Mouse (Mus musculus): ENCODE measurements around the gene Eya2. TPM values are rescaled to one million over a fixed set of nuclear protein-coding genes. Genes with fewer than 3 reads are reported as not detected.
"Not testable (repeated sequence)": the region's sequence is repeated elsewhere in the genome, so short reads cannot be mapped to it uniquely, and the experiment has no call there.

The Eya2 gene
- 2.2 and 3.8 TPM in 2 replicates for total RNA-seq (2021)
- long read RNA-seq, partial matches to known transcripts = 0 of 2 reads
- long read RNA-seq, other reads (novel, unspliced or antisense) = 1 of 2 reads

DNA sequence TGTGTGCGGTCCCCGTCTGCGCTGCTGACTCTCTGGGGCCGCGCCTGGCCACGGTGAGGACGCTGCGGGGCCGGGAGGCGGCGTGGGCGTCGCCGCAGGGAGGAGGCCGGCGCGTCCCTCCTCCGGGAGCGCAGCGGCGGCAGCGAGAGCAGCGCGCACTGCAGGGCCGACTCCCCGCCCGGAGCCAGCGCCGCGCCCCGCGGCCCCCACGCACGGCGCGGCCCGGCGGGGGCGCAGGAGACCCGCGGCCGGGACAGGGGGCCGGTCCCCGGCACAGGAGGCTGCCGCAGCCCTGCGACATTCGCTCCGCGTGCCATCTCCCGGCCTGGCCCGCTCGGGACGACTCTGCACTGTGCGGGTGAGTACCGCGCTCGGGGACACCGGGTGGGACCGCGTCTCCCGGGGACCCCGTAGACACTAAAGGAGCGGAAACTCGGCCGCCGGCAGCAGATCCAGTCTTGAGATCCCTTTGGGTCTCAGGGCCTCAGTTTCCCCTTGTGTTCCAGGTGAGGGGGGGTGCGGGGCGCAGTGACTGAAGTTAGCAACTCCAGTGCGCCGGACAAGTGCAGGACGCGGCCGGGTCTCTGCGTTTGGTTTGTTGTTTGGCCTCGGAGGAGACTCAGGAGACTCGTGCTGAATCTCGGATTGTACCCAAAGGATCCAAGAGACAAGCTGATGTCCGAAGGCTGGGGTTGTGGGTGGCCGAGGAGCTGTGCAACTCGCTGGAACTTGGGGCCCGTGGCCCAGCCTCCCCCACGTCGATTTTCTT is at the start of gene Eya2:
Gene Eya2, plus strand, starts transcription at position 126 of the 769 bp plus-strand sequence.
- peak; percentile 8 for DNase-seq

DNA sequence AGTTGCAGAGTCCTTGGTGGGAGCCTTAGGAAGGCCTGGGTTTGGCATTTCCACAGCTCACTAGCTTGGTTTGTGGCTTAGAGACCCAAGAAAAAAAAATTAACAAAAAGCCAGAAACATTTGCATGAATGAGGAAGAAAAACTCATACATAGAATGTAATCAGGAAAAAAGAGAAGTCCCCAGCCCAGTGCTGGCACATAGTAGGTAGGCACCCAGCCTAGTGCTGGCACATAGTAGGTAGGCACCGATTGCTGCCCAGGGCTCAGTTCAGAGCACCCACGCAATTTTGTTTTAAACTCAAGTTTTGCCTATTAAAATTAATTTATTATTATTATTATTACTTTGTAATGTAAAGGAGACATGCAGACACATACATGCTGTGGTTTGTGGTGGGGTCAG is 49.1 kb upstream of the Eya2 start:
- no peak for DNase-seq

DNA sequence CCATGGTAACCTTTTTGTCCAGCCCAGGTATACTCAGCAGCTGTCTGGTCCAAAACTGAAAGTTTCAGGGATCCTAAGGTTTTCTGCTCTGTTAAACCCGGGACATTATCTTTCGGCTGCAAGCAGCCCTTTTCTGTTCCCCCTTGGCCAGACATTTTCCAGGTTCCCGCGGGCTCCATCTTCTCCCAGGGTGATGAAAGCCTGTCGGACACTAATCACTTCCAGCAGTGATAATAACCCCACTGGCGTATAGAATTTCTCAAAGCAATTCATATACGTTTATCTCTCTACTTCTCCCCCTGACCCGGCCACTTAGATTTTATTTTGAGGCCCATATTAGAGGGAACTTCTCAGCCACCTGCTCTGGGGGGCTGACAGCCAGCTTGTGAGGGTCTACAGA is 48.5 kb upstream of the Eya2 start:
- no peak for DNase-seq

DNA sequence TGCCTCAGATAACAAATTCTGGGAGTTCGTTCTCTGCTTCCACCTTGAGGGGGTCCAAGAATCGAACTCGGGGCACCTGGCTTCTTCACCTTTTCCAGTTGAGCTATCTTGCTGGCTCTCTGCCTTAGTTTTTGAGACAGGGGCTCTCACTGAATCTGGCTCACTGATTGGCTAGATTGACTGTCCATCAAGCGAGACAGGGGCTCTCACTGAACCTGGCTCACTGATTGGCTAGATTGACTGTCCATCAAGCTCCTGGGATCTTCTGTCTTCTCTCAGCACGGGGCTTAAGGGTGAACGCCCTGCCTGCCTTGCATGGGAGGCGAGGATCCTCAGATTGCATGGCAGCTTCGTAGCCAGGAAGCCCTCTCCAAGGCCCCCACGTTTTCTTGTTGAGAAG is 47.4 kb upstream of the Eya2 start:
- peak; percentile 8 for DNase-seq

DNA sequence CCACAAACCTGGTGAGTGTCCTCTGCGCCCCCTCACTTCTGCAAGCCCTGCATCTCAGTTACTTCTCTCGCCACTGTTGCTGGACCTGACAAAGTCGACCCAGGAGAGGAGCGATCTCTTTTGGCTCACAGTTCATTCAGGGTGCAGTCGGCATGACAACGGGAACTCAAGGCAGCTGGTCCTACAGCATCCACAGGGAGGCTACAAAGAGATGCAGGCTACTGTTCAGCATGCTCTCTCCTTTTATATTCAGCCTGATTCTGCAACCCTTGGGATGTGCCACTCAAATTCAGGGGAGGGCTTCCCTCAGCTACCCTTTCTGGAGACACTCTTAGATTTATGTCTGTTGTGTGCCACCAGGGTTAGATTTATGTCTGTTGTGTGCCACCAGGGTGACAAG is 46.2 kb upstream of the Eya2 start:
- no peak for DNase-seq

DNA sequence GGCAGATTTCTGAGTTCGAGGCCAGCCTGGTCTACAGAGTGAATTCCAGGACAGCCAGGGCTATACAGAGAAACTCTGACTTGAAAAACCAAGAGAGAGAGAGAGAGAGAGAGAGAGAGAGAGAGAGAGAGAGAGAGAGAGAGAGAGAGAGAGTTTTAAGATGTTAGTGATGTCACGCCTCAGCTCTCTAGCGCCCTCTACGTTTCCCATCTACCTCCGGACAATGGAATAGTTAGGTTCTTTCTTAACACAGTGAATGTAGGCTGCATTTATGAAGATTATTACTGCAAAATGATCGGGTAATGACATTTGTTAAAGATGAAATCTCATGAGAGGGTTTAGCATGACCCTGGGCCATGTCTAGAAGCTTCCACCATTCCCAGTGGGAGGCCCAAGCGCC is 44.4 kb upstream of the Eya2 start:
- not testable (repeated sequence) for DNase-seq

DNA sequence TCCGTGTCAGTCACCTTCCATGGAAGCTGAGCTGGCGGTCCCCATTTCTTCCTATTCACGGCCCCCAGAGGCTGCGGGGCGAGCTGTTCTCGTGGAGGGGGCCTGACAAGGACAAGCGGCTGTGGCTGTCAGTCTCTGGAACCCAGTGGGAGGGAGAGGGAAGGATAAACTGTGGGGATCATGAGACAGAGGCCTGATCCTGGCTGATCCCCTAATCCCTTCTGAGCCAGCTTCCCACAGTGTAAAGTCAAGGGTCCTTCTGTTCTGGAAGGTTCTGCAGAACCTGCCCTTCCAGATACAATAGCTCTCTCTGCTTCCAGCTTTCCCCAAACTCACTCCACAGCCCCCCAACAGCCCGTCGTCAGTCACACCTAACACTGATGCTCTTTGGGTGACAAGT is 40.8 kb upstream of the Eya2 start:
- DNase-seq = no peak

DNA sequence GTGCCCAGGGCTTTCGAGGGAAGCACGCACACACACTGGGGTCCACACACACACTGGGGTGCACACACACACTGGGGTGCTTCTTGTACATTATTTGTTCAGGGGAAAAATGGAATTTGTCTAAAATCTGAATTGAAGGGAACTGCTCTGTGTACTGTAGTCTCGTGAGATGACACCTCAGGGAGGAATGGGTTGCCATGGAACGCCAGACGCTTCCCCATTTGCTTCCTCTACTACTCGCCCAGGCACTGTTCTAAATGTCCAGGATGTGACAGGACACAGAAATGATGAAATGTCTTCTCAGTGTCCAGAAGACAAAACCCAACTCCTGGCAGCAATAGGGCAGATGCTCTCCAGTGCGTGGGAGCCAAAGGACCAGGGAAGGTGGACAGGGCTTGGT is 37.6 kb upstream of the Eya2 start:
- DNase-seq = no peak

DNA sequence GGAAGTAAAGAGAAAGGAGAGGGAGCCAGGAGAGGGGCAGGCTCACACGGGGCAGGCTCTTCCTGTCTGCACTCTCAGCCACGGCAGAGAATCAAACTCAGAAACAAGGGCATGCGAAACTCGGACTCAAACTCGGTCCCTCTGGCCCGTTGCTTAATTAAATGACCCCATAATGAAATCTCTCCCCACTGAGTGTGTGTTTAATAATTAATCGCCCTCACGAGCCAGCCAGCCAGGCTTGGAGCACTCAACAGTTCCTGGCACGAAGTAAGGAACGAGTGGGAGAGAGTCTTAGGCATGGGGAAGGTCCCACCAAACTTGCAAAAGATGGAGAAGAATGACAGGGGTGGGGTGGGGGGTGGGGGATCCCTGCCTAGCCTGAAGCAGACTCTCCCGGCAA is 35.9 kb upstream of the Eya2 start:
- DNase-seq = no peak

DNA sequence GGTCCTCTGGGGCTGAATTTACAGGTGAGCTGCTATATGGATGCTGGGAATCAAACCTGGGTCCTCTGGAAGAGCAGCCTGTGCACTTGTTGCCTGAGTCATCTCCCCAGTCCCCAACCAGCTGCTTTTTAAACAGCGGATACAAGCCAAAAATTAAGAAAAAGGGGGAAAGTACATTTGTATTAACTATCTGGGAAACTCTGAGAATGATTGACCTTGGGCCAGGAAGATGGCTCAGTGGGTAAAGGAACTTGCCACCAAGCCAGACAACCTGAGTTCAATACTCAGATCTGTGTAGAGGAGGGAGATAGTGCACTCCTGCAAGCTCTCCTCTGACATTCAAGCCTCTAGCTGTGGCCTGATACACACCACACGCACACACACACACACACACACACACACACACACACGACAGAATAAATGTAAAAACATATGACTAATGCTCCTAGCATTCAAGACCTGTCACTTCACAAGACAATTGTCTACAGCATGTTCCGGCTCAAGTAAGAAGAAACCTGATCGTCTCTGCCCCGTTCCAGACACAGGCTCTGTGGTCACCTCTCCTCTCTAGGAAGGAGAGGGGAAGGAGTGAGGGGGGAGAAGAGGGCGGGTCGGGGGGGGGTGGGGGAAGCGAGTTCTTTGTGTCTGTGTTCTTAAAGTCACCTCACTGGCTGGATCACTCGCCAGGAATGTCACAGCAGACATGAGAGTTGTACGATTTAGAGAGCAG is 35.2 kb upstream of the Eya2 start:
- no peak for DNase-seq

DNA sequence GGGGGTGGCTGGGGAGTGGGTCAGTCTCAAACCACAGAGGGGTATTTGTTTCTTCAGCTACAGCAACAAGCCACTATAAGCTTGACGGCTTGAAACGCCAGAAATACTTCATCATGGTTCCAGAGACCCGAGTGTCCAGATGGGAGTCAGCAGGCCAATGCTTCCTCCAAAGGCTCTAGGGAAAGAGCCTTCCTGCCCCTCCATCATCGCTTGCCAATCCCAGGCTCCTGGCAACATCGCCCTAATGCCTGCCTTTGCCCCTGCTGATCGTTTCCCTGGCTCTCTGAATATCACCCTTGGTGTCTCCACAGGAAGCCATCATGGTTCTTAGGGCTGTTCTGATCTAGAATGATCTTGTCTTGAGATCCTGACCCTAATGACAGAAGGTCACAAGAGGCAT is 33.0 kb upstream of the Eya2 start:
- DNase-seq = no peak

DNA sequence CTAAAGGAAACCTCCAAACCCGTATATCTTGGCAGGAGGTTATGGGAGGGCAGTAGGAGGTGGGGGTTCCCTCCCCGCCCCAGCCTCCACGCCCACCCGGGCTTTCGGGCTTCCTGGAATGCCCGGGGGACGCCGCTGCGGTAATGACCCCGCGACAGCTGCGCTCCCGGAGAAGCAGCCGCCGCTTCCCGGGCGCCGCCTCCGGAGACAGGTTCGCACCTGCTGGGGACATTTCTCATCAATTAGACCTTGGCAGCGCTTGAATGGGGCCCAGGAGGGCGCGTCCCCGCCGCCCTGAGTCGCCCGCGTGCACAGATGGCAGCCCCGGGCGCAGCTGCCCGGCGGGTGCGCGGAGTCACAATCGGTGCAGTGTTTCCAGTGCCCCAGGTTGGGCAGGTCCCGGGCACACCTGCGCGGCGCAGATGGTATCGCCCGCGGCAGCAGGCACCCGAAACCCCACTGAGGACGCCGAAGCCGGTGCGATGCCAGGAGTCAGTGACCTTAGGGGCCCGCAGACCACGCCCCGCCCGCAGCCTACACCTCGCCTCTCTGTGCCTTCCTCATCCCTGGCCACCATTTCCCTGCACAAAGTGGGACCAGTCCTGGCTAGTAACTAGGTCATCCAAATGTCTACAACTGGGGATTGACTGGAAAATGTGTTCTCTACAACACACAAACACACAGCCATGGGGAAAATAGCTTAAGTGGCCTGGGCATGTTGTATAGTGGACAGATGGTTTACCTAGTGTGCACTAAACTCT is 31.4 kb upstream of the Eya2 start:
- DNase-seq = peak; percentile 3

DNA sequence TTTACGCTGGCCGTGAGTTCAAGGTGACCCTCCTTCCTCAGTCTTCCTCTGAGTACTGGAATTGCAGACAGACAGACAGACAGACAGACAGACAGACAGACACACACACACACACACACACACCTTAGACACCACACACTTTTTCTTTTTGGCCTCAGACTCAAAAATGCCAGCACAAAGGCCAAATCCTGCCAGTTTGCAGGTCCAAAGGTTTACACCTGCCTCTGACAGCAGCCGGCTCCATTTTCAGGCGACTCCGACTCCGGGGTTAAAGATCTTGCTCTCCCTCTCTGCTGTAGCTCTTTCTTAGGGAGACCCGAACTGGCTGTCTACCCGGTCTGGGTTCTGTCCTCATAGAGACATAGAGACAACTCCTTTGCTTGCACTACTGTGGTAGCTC is 30.7 kb upstream of the Eya2 start:
- DNase-seq = no peak

DNA sequence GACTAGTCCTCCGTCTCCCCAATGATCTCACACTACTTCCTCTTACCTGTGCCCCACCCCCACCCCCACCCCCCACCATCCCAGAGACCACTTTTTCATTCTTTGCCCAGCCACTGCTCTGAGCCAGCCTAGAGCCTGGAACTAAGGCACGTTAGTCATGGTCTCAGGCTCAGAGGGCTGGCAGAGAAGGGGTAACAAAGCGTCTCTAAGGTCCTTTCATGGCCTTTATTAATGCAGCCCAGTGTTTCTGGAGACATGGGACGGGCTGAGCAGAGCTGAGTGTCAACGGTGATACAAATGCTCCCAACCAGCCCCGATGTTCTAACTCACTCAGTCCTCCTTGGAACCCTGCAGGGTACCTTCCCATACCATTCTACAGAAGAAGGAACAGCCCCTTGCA is 30.2 kb upstream of the Eya2 start:
- DNase-seq = no peak

DNA sequence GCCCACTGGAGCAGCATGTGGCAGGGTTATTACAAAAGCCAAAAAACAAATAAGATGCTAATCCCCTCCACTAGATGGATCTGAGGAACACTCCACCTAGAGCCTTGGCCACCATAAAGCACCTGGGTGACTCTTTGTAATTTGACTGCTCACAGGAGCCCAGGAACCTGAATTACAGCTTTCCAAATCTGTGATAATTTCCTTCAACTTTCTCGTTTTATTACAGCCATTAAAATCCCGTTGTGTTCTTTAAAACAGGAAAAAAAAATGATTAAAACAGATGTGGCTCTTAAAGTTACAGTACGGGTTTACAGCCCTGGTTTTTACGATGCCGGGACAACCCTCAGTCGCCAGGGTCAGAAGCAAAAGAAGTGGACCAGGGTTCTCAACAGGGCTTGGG is 27.9 kb upstream of the Eya2 start:
- DNase-seq = no peak

DNA sequence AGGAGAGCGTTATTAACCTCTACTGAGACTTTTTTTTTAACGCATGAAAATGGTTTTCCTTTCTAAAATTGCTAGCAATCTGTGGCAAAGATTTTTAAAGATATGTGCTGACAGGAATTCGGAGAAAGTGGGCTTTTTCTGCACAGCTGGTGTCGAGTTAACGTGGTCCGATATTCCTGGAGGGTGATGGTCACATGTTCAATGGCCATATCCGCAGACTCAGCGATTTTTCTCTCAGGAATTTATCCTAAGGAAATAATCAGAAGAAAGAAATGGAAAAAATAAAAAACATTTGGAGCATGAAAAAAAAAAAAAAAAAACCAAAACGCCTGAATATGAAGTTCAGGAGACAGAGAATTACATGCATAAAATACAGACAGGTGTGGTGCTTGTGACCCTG is 27.0 kb upstream of the Eya2 start:
- DNase-seq = no peak

DNA sequence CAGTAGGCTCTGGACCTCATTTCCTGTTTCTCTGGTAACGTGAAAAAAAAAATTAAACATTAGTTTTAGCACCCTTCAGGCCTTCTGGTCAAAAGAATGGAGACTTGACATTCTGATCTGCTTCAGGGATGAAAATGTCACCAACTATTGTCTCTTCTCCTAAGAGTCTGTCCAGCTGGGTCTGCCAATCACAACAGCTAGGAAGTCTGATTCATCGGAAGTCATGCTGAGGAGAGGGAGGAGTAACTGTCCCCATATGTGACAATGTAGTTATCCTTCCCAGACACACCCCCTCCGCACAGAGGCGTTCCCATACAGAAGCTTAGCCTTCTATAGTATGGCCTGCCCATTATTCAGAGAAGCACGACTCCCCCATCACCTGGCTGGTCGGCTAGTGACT is 25.9 kb upstream of the Eya2 start:
- no peak for DNase-seq

DNA sequence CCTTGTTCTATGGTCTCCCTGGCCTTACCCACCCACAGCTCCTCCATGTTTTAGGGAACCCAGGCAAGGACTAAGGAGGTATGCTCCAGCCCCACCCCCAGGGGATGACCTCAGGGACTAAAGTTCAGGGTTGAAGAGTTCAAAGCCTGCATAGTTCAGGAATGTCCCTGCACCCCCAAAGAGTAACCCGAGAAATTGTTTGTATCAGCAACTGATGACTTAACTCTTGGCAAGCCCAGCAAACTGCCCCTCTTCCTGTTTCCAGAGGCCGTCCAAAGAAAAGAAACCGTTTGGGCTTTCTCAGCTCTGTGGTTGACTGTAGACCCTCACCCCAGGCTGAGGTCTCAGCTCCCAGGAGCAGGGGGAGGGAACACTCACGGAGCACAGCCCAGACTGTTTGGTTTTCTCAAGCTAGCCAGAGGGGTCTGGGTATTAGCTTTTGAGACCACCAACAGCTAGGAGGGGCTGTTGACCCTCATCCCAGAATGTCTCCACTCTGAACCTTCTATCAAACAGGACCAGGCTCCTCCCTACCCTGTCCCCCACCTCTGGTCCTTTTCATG is 23.5 kb upstream of the Eya2 start:
- DNase-seq = no peak

DNA sequence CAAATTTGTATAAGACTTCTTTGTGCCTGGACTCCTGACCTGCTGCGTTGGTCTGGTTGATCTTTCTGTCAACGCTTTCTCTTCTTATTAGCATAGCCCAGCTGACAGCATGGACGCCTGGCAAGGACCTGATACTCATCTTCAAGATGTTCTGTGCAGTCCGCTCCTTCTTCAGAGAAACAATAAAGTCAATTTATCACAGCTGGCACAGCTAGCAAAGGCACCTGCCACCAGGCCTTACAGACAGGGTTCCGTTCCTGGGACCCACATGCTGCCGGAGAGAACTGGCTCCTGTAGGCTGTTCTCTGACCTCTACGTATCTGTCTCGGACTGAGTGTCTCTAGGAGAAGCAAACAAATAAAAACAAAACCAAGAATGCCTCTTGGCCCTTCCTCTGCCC is 11.8 kb upstream of the Eya2 start:
- DNase-seq = no peak

DNA sequence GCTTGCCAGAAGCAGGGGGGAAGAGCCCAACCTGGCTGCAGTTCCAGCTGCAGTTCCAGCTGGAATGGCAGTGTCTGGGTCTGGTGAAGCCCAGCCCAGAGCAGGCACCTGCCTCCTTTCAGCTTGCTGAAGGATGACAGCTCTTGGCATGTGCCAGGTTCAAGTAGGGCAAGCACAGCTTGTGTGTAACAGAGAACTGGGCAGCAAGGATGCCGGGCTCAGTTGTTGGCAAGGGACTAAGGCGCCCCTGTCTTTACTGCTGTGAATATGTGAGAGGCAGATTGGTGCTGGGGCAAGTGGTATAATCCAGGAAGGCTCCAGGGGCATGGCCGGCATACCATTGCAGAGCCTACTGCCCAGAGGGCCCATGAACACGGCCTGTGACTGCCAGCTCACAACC is 11.3 kb upstream of the Eya2 start:
- DNase-seq = no peak

DNA sequence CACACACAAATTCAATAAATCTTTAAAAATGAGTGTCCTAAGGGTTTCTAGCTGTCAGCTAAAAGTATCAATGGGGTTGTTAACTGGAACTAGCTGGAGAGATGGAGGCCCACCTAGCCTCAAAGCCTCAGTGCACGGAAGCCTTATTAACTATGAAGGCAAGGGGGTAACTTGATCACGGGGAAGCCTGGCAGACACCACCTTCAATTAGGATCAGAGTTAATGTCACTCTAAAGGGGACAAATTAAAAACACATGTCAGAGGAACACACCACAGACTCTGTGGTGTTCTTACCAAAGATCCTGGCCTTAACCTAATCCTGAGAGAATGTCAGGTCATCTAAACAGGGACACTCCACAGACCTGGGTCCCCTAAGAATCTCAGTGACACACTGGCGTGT is 10.3 kb upstream of the Eya2 start:
- no peak for DNase-seq

DNA sequence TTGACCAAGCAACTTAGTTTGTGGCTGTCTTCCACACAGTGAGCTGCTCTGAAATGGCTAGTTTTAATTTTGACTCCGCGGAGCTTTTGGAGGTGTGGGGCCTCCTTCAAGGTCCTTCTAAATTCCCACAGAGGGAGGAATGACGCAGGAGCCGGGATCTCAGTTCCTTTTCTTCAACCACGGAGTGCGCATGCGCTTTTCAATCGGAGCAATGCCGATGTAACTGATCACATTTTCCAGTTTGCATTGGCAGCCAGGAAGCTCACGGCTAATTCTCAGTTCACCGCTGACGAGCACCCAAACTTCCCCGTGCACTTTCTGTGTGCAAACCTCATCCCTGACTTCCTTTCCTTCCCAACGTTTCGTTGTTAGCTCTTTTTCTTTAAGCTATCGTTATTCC is 4.1 kb upstream of the Eya2 start:
- DNase-seq = no peak

DNA sequence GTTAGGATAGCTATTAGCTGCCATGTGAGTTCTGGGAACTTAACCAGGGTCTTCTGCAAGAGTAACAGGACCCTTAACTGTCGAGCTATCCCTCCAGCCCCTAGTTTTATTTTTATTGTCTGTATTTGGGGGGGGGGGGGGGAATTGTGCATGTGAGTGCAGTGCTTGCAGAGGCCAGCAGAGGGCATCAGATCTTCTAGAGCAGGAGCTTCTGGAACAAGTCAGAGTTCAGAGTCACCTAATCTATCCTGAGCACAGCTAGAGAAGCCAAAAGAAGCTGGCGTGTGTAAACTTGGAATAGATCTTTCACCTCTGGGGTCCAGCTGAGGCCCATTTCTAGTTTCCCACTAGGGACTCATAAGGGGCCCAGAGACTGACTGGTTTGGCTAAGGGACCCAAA is 1.1 kb upstream of the Eya2 start:
- no peak for DNase-seq

All from adrenal gland, postnatal 25 days (tissue).